Mouse (Mus musculus) G1E-ER4 (cell line): Measurements from ENCODE around the gene Cped1. TPM values are rescaled to one million over a fixed set of nuclear protein-coding genes. Genes with fewer than 3 reads are reported as not detected.

Experiments used
- GATA1 ChIP-seq: IDR thresholded peaks from one replicate; pipeline ENCODE4 v1.8.0; 2012; ENCODE audit warnings: low read length, inconsistent platforms
- polyA plus RNA-seq: library from polyadenylated mRNA; stranded (reverse); fragments of >175 nt; gene quantifications from 2 replicates; pipeline ENCODE4 v1.2.3, GENCODE M21; 2012

The Cped1 gene
- polyA plus RNA-seq, 1 experiment = not detected

- TF ChIP-seq GATA1 = no peak
These were observed 221.0 kb downstream of the Cped1 start for GRCm38 (mm10) chr6:22206630-22207293.

- no peak for TF ChIP-seq GATA1
These were observed 226.4 kb downstream of the Cped1 start for GRCm38 (mm10) chr6:22212158-22212557.

GRCm38 (mm10) chr6:22213187-22213586 is 227.5 kb downstream of the Cped1 start:
- no peak for TF ChIP-seq GATA1

GRCm38 (mm10) chr6:22213813-22214212 is 228.1 kb downstream of the Cped1 start:
- TF ChIP-seq GATA1 = no peak

- no peak for TF ChIP-seq GATA1
These were observed 228.9 kb downstream of the Cped1 start for GRCm38 (mm10) chr6:22214665-22215064.

GRCm38 (mm10) chr6:22216276-22216973 is 230.7 kb downstream of the Cped1 start:
- TF ChIP-seq GATA1 = no peak

- TF ChIP-seq GATA1 = no peak
These were observed 235.4 kb downstream of the Cped1 start for GRCm38 (mm10) chr6:22221134-22221533.

GRCm38 (mm10) chr6:22222087-22222486 is 236.4 kb downstream of the Cped1 start:
- TF ChIP-seq GATA1 = no peak

GRCm38 (mm10) chr6:22222947-22223346 is 237.2 kb downstream of the Cped1 start:
- TF ChIP-seq GATA1 = no peak

GRCm38 (mm10) chr6:22224351-22224750 is 238.6 kb downstream of the Cped1 start:
- no peak for TF ChIP-seq GATA1

GRCm38 (mm10) chr6:22231244-22231643 is 245.5 kb downstream of the Cped1 start:
- TF ChIP-seq GATA1 = no peak

- no peak for TF ChIP-seq GATA1
These were observed 247.8 kb downstream of the Cped1 start for GRCm38 (mm10) chr6:22233517-22233916.

GRCm38 (mm10) chr6:22235133-22235532 is 249.4 kb downstream of the Cped1 start:
- TF ChIP-seq GATA1 = no peak

- no peak for TF ChIP-seq GATA1
These were observed 257.6 kb downstream of the Cped1 start for GRCm38 (mm10) chr6:22243321-22243720.

GRCm38 (mm10) chr6:22246696-22247095 is 261.0 kb downstream of the Cped1 start:
- TF ChIP-seq GATA1 = no peak

- no peak for TF ChIP-seq GATA1
These were observed 273.1 kb downstream of the Cped1 start for GRCm38 (mm10) chr6:22258784-22259183.

- TF ChIP-seq GATA1 = no peak
These were observed 276.8 kb downstream of the Cped1 start for GRCm38 (mm10) chr6:22262519-22262918.
